Mouse (Mus musculus): Measurements from ENCODE around the gene Gm8947. TPM values are rescaled to one million over a fixed set of nuclear protein-coding genes. Genes with fewer than 3 reads are reported as not detected.

The Gm8947 gene
- not detected in 2 replicates for polyA plus RNA-seq (2021; fragmentation: Nextera tagmentation)
- long read RNA-seq, experiment 1: 0 reads
- long read RNA-seq, experiment 2: 0 reads

DNA sequence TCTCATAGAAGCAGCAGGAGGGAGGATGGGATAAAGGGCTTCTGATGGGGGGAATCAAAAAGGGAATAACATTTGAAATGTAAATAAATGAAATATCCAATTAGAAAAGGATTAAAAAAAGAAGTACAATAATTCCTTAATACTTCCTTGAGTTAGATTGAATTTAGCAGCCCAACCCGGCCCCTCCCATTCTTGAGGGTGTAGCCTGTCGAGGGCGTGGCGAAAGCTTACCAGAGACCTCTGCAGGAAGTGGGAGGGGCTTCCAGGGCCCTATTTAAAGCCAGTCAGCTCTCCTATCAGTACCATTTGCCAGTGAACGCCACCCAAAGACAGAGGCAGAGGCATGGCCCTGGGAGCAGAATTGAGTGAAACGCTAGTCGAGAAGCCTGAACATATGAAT is at the start of gene Gm8947:
TSS of gene Gm8947 (plus strand) at position 302 of the 400 bp plus-strand sequence.

DNA sequence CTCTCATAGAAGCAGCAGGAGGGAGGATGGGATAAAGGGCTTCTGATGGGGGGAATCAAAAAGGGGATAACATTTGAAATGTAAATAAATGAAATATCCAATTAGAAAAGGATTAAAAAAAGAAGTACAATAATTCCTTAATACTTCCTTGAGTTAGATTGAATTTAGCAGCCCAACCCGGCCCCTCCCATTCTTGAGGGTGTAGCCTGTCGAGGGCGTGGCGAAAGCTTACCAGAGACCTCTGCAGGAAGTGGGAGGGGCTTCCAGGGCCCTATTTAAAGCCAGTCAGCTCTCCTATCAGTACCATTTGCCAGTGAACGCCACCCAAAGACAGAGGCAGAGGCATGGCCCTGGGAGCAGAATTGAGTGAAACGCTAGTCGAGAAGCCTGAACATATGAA is 9.9 kb upstream of the Gm8947 start, which contains the start of gene Gm47985:
TSS of gene Gm47985 (plus strand) at position 272 of the 400 bp plus-strand sequence.

DNA sequence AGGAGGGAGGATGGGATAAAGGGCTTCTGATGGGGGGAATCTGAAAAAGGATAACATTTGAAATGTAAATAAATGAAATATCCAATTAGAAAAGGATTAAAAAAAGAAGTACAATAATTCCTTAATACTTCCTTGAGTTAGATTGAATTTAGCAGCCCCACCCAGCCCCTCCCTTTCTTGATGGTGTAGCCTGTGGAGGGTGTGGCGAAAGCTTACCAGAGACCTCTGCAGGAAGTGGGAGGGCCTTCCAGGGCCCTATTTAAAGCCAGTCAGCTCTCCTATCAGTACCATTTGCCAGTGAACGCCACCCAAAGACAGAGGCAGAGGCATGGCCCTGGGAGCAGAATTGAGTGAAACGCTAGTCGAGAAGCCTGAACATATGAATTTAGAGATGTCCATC is 5.9 kb downstream of the Gm8947 start, which contains the start of gene Gm47995:
TSS of gene Gm47995 (plus strand) at position 329 of the 400 bp plus-strand sequence.

DNA sequence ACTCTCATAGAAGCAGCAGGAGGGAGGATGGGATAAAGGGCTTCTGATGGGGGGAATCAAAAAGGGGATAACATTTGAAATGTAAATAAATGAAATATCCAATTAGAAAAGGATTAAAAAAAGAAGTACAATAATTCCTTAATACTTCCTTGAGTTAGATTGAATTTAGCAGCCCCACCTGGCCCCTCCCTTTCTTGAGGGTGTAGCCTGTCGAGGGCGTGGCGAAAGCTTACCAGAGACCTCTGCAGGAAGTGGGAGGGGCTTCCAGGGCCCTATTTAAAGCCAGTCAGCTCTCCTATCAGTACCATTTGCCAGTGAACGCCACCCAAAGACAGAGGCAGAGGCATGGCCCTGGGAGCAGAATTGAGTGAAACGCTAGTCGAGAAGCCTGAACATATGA is 11.6 kb downstream of the Gm8947 start, which contains the start of gene 3110040M04Rik:
TSS of gene 3110040M04Rik (plus strand) at position 304 of the 400 bp plus-strand sequence.

DNA sequence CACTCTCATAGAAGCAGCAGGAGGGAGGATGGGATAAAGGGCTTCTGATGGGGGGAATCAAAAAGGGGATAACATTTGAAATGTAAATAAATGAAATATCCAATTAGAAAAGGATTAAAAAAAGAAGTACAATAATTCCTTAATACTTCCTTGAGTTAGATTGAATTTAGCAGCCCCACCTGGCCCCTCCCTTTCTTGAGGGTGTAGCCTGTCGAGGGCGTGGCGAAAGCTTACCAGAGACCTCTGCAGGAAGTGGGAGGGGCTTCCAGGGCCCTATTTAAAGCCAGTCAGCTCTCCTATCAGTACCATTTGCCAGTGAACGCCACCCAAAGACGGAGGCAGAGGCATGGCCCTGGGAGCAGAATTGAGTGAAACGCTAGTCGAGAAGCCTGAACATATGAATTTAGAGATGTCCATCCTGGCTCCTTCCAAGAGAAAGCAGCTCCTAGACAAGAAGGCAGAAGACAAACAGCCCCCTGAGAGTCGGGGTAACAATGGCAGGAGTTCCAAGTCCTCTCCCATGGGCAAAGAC is 17.7 kb downstream of the Gm8947 start, which contains the start of gene Gm47996:
TSS of gene Gm47996 (plus strand) at position 308 of the 532 bp plus-strand sequence.

Other genes with a start within 250 kb of the Gm8947 start
- gene Hmcn1, start 198.9 kb upstream of the Gm8947 start, polyA plus RNA-seq (2021; fragmentation: Nextera tagmentation): 0.14 and 0.17 TPM in 2 replicates
- gene Gm47985, start 9.8 kb upstream of the Gm8947 start, polyA plus RNA-seq (2021; fragmentation: Nextera tagmentation): not detected in 2 replicates
- 0.13 TPM in 1 of 2 replicates, not detected in the other for gene Gm47995, start 6.1 kb downstream of the Gm8947 start, polyA plus RNA-seq (2021; fragmentation: Nextera tagmentation)
- gene 3110040M04Rik, start 11.7 kb downstream of the Gm8947 start, polyA plus RNA-seq (2021; fragmentation: Nextera tagmentation): not detected in 2 replicates
- gene Gm47996, start 17.8 kb downstream of the Gm8947 start, polyA plus RNA-seq (2021; fragmentation: Nextera tagmentation): not detected in 2 replicates
- 51.9 and 53.4 TPM in 2 replicates for gene Ivns1abp, start 152.1 kb downstream of the Gm8947 start, polyA plus RNA-seq (2021; fragmentation: Nextera tagmentation)
- 4.8 and 5.7 TPM in 2 replicates for gene Swt1, start 236.1 kb downstream of the Gm8947 start, polyA plus RNA-seq (2021; fragmentation: Nextera tagmentation)
- 14.0 and 15.7 TPM in 2 replicates for gene Trmt1l, start 236.2 kb downstream of the Gm8947 start, polyA plus RNA-seq (2021; fragmentation: Nextera tagmentation)

Measured in left cerebral cortex, adult 6 months (tissue).